In genomic region chr19:15456943-15457735, GRCm38 (mm10) we compare ENCODE assay signal across 15 mouse cellular contexts.
DNase-seq lines count a peak whose midpoint lies in the region; ATAC-seq and TF ChIP-seq lines count a peak whose summit lies in the region.
"Had no signal": no experiment of that assay in that cellular context is flagged by ENCODE, and none has a peak within 500 bp of the region (broad histone marks: within the 10 kb centered on the region; RNA-seq: fewer than 3 reads in every experiment).

No protein-coding gene starts in this region.

- H3K9ac ChIP-seq in kidney, postnatal 0 days (ENCODE audit: low read depth, low read length) = no peak overlapping the region
- no peak overlapping the region for H3K9ac ChIP-seq in kidney, embryonic 14.5 days (ENCODE audit: low read depth, low read length)
- H3K9ac ChIP-seq: embryonic facial prominence, embryonic 15.5 days had no signal

- WGBS in kidney, postnatal 0 days = 26% methylated on average over 9 of the region's 9 CpGs
- 34% methylated on average over 9 of the region's 9 CpGs for WGBS in kidney, embryonic 14.5 days
- WGBS in embryonic facial prominence, embryonic 10.5 days = 42% methylated on average over 9 of the region's 9 CpGs

- no peaks in the 10 kb centered on the region for H3K9me3 ChIP-seq in kidney, postnatal 0 days (replicated peaks; ENCODE audit: low read length)
- no peaks in the 10 kb centered on the region for H3K9me3 ChIP-seq in kidney, embryonic 14.5 days (ENCODE audit: control insufficient read depth, low read length)
- no peaks in the 10 kb centered on the region for H3K9me3 ChIP-seq in embryonic facial prominence, embryonic 10.5 days
- H3K9me3 ChIP-seq: embryonic facial prominence, embryonic 15.5 days had no signal

- no peaks in the 10 kb centered on the region for H3K36me3 ChIP-seq in kidney, postnatal 0 days (ENCODE audit: insufficient read depth, low read length)
- H3K36me3 ChIP-seq in kidney, embryonic 14.5 days (ENCODE audit: control insufficient read depth, insufficient read depth, low read length) = no peaks in the 10 kb centered on the region
- no peaks in the 10 kb centered on the region for H3K36me3 ChIP-seq in embryonic facial prominence, embryonic 10.5 days (replicated peaks)
- H3K36me3 ChIP-seq: embryonic facial prominence, embryonic 15.5 days had no signal

- H3K4me1 ChIP-seq in kidney, postnatal 0 days (replicated peaks; ENCODE audit: insufficient read depth, low read length) = no peaks in the 10 kb centered on the region
- no peaks in the 10 kb centered on the region for H3K4me1 ChIP-seq in kidney, embryonic 14.5 days (ENCODE audit: control insufficient read depth, insufficient read depth, low read length)
- H3K4me1 ChIP-seq in embryonic facial prominence, embryonic 10.5 days = peaks cover 10% of the 10 kb centered on the region

- no peaks in the 10 kb centered on the region for H3K27me3 ChIP-seq in kidney, postnatal 0 days (ENCODE audit: insufficient read depth, low read length)
- H3K27me3 ChIP-seq in kidney, embryonic 14.5 days (ENCODE audit: control insufficient read depth, insufficient read depth, low read length) = no peaks in the 10 kb centered on the region
- no peaks in the 10 kb centered on the region for H3K27me3 ChIP-seq in embryonic facial prominence, embryonic 10.5 days (replicated peaks; ENCODE audit: low read depth, poor library complexity, severe bottlenecking)
- H3K27me3 ChIP-seq: embryonic facial prominence, embryonic 15.5 days had no signal

- H3K4me3 ChIP-seq in kidney, postnatal 0 days (replicated peaks; ENCODE audit: low read depth, low read length) = no peak overlapping the region
- no peak overlapping the region for H3K4me3 ChIP-seq in kidney, embryonic 14.5 days (ENCODE audit: low read length)
- no peak overlapping the region for H3K4me3 ChIP-seq in embryonic facial prominence, embryonic 10.5 days
- H3K4me3 ChIP-seq: embryonic facial prominence, embryonic 15.5 days had no signal

- H3K27ac ChIP-seq in kidney, postnatal 0 days = no peak overlapping the region
- H3K27ac ChIP-seq in kidney, embryonic 14.5 days (ENCODE audit: low read depth, low read length) = no peak overlapping the region
- H3K27ac ChIP-seq in embryonic facial prominence, embryonic 10.5 days (replicated peaks) = no peak overlapping the region; the same call in 1 of the 2 replicates
- H3K27ac ChIP-seq: embryonic facial prominence, embryonic 15.5 days; stomach, postnatal 0 days had no signal

- TF ChIP-seq CTCF in kidney, postnatal 0 days (IDR thresholded peaks at IDR 0.05; ENCODE audit: low read depth) = no peak

- no peak for ATAC-seq in kidney, postnatal 0 days (replicated peaks; ENCODE audit: low FRiP score, low read depth)
- no peak for ATAC-seq in kidney, embryonic 14.5 days (ENCODE audit: low FRiP score, low TSS enrichment)
- ATAC-seq: CD4-positive, CD25-positive, alpha-beta regulatory T cell, adult 4 months; intestine, postnatal 0 days had no signal

- peak; percentile 12 for DNase-seq in kidney, postnatal 0 days (ENCODE audit: low spot score)
- DNase-seq in retina, postnatal 1 day = peak; percentile 29
- no peak for DNase-seq in retina, embryonic 14.5 days (ENCODE audit: low spot score)
- DNase-seq in embryonic facial prominence, embryonic 10.5 days (ENCODE audit: low spot score) = peak; percentile 49
- DNase-seq in cerebellum, adult 11-12 months = no peak
- no peak for DNase-seq in kidney, adult 11 months
- DNase-seq: cerebellum, adult 9-11 months; heart, adult 11 months; spleen, adult 18-20 months had no signal

- H3K4me2 ChIP-seq in kidney, postnatal 0 days (ENCODE audit: low read length) = no peak overlapping the region
- no peak overlapping the region for H3K4me2 ChIP-seq in kidney, embryonic 14.5 days (replicated peaks; ENCODE audit: low read depth, low read length)
- H3K4me2 ChIP-seq: embryonic facial prominence, embryonic 15.5 days; liver, embryonic 11.5 days had no signal

Comparison
In these comparisons a context has a peak if more than half of its experiments do, and no peak if none do; other contexts are left out.
1. DNase-seq: peak in kidney, postnatal 0 days (single experiment), retina, postnatal 1 day (single experiment) and embryonic facial prominence, embryonic 10.5 days (single experiment); none in retina, embryonic 14.5 days (single experiment), cerebellum, adult 11-12 months (single experiment) and kidney, adult 11 months (single experiment).